Mouse (Mus musculus) urinary bladder, postnatal 36 days (tissue): Measurements from ENCODE around the gene Sh3bp1.

Source experiments
- DNase-seq, 2 experiments: peaks; one replicate each; pipeline ENCODE4 v3.0.0; 2022; ENCODE audit warnings: low spot score in 2 of 2, mixed read lengths in 1 of 2

The Sh3bp1 gene

DNA sequence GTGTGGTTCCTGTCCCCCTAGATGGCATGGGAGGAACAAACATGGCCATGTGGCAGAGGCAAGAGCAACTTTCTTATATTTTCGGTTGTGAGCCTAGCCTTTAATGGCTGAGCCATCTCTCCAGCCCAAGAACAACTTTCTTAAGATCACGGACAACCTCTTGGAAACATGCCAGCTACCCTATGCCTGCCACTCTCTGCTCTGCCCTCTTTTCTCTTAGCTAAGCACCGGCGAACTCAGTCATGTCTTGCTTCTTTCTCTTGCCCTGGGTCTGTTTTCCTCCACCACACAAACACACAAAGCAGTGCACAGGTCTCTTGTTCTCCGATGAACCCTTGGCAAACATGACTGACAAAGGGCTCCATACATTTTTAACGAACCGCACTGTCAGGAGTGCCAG lies 46.7 kb downstream of the Sh3bp1 start:
- DNase-seq, result no peak

DNA sequence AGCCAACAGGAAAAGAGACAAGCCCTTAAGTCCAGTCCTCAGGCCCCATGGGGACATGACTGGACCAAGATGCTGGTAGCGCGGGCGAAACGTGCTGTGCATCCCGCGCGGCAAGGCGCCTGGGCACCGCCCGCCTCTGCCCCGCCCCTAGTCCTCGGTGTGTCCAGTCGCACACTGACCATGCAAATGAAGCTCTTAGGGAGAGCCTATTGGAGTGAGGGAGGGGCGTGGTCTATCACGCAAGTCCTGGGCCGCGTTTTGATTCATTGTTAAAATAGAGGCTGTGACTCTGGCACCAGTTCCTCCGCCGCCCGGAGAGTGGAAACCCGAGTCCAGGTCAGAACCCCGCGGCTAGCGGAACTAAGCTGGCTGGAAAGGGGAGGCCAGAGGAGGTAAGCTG lies 48.1 kb downstream of the Sh3bp1 start, which contains the start of gene Triobp:
Gene Triobp (plus strand): TSS at position 68 of the 400 bp plus-strand sequence.
- peak; percentile 65 to 85 for DNase-seq

DNA sequence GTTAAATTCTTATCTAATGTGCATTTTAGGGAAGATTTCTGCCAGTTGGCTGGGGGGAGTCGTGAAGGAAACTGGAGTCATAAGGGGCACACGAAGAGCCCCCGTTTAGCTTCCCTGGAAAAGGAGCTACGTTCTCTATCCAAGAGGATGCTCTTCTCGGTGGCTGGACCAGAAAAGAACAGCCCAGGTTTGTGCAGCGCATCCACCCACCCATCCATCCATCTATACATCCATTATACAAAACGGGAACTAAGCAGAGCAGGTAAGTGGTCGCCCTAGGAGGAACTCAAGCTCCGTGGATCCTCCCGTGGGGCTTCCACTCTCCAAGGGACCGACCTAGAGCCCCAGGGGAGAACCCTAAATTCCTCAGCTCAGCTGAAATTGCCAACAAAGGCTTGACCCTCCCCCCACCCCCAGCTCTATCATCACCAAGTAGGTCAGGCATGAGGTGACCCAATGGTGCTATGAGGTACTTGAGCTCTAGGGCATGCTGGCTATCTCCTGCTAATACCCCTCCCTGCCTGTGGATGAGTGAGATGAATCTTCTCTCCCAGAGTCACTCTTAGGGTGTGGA lies 48.7 kb downstream of the Sh3bp1 start:
- no peak for DNase-seq

DNA sequence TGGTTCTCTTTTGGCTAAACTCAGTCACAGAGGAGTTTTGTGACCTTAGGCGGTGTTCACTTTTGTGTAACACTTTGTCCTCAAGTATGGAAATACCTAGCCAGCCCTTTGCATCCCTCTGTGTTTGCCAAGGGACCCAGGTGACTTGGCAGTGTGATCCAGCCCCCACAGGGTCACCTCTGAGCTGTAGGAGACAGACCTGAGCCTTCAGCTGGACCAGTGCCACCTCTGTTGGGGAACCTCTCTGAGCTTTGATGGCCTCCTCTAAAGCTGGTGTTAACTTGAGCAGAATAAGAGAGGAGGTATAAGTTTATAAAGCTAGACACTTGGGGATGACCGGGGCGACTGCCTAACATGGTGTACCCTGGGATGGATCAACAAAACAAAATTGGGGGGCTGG lies 49.3 kb downstream of the Sh3bp1 start:
- DNase-seq, result no peak

DNA sequence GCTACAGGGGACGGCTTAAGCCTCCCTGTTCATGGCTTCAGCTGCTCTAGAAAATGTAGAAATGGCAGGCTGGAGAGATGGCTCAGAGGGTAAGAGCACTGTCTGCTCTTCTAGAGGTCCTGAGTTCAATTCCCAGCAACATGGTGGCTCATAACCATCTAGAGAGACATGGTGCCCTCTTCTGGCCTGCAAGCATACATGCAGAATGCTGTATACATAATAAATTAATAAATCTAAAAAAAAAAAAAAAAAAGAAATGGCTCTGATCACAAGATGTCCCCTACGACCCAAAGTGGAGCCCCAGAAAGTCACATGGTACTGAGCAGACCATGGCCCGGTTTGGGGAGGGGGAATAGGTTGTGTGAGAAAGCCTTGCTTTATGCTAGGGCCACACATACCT lies 56.1 kb downstream of the Sh3bp1 start:
- DNase-seq, result no peak

DNA sequence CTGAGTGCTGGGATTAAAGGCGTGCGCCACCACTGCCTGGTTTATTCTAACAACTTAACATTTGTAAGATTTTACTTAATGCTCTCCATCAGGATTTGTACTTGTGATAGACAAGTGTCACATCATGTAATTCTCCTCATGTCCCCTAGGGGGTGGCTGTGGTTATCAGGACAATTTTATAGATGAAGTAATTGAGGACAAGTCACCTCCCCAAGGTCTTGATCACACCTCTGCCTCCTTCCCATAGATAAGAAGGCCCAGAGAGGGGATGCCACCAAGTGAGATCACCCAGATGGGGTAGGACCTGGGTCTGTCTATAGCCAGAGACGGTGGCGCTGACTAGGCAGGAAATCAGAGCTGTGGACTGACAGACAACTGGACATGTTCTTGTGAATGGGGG lies 56.8 kb downstream of the Sh3bp1 start:
- DNase-seq, result no peak

DNA sequence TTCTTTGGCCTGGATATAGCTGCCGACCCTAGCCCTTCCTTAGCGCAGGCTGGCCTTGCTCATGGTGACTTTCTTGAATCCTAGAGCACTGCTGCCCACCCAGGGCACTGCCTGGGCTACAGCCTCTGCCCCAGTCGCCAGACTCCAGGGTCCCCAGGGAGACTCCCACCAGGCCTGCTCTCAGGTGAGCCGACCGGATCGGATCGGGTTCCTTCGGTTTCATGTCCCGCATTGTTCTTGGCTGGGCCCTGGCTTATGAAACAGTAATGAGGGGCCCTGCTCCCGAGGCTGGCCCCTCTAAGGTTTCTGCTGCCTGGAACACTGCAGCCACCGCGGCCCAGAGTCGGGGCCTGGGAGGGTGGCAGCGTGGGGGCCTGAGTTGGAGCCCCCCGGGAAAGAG lies 57.5 kb downstream of the Sh3bp1 start:
- no peak for DNase-seq

DNA sequence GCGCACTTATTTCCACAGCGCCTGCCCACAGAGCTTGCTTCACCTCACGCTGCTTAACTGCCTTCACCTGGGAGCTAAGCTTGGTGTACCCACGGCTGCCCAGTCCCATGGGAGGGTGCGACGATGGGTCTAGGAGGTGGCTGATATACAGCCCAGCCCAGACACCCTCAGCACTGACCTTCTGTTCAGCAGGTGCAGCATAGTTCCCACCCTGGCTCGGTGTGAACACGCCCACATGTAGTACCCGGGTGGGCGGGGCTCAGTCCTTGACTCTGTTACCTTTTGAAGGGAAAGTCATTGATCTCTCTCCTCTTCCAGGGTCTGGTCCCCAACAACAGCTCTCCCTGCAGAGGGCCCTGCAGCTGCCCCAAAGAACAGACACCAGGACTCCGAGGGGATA lies 60.0 kb downstream of the Sh3bp1 start:
- no peak for DNase-seq

DNA sequence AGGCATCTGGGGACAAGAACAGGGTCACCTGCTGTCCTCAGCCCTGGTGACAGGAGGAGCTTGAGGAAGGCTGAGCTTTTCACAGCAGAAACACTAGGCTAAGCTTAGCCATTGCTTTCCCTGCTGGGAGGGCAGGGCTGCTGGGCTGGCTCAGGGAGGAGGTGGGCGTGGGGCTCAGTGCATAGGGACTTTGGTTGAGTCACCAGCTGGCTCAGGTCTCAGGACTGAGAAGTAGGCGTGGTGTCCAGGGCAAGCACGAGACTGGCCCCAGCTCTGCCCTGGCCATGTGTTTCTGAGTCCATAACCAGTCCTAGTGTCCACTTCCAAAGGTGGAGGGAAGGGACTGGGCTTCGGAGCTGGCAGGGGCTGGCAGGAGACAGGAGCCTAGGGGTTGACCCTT lies 60.5 kb downstream of the Sh3bp1 start:
- peak; percentile 44 to 85 for DNase-seq
